Mouse (Mus musculus) spleen, adult 2 months (tissue): Measurements from ENCODE around the gene Unc45b. TPM values are rescaled to one million over a fixed set of nuclear protein-coding genes. Genes with fewer than 3 reads are reported as not detected.

Experiments used
- DNase-seq, 2 experiments: peaks; one replicate each; pipeline versions ENCODE4 v3.0.0 to v3.0.0-alpha.2; 2012 to 2021; ENCODE audit warnings: low spot score in 2 of 2, low read depth in 1 of 2
- H3K27ac ChIP-seq: fragments of 200-500 bp; 2 replicates; pipeline ENCODE4 v1.5.1; 2012; ENCODE audit warnings: low read length, inconsistent platforms; ENCODE audit not compliant: insufficient read depth
- H3K27me3 ChIP-seq: fragments of 200-500 bp; 2 replicates; pipeline ENCODE4 v1.6.1; 2012; ENCODE audit warnings: mild to moderate bottlenecking, moderate library complexity, low read length, inconsistent platforms; ENCODE audit not compliant: control insufficient read depth, insufficient read depth
- H3K36me3 ChIP-seq: fragments of 200-500 bp; 2 replicates; pipeline ENCODE4 v1.6.1; 2012; ENCODE audit warnings: mild to moderate bottlenecking, low read length, inconsistent platforms; ENCODE audit not compliant: control insufficient read depth, insufficient read depth
- H3K4me1 ChIP-seq: fragments of 200-500 bp; 2 replicates; pipeline ENCODE4 v1.6.1; 2011; ENCODE audit warnings: inconsistent platforms; ENCODE audit not compliant: control insufficient read depth, insufficient read depth, insufficient read length
- H3K4me3 ChIP-seq: fragments of 200-500 bp; 2 replicates; pipeline ENCODE4 v1.5.1; 2011; ENCODE audit warnings: mild to moderate bottlenecking, inconsistent platforms; ENCODE audit not compliant: insufficient read depth, insufficient read length; ENCODE audit errors: extremely low read depth
- CTCF ChIP-seq: fragments of 200-500 bp; IDR thresholded peaks from 2 replicates; pipeline ENCODE4 v1.5.1; 2011; ENCODE audit warnings: mild to moderate bottlenecking, inconsistent platforms; ENCODE audit not compliant: insufficient read depth, insufficient read length, insufficient replicate concordance; ENCODE audit errors: extremely low read depth
- POLR2A ChIP-seq: fragments of 200-500 bp; IDR thresholded peaks from 2 replicates; pipeline ENCODE4 v1.6.1; 2011; ENCODE audit warnings: low read depth, low read length, inconsistent platforms
- WGBS: fragments of 180-500 bp; shearing (Covaris S2); methylation state at CpG from one replicate; pipeline ENCODE4 v1.1.7; 2018; 5-methylcytosine and 5-hydroxymethylcytosine counted together
- polyA plus RNA-seq: library from polyadenylated mRNA; depleted of rRNA; stranded (reverse); fragments of >200 nt; gene quantifications from 2 replicates; pipeline ENCODE4 v1.2.3, GENCODE M21; 2012; rRNA removed

Unc45b gene
- polyA plus RNA-seq: 0.31 and 0.82 TPM in 2 replicates

- WGBS: 89% methylated on average over 4 of the region's 4 CpGs
- no peak within 1 kb of the TSS for H3K27ac ChIP-seq
- H3K27me3 ChIP-seq: no peaks in the 10 kb centered on the region
- DNase-seq: no peak
- peaks cover 3% of the 10 kb centered on the region; the same call in 1 of the 2 replicates for H3K4me1 ChIP-seq
- TF ChIP-seq CTCF: no peak
- TF ChIP-seq POLR2A: no peak
- H3K4me3 ChIP-seq: no peak within 1 kb of the TSS
- H3K36me3 ChIP-seq: peaks cover 6% of the 10 kb centered on the region
These were observed at the start of gene Unc45b for GRCm38 (mm10) chr11:82910250-82910649. Gene Unc45b, plus strand, starts transcription at chr11:82910550.

- DNase-seq: no peak
- Histone ChIP-seq H3K36me3 (0 out of 2 replicates have a peak, but pooled peaks cover 1% of the 10 kb centered on the region), H3K27ac (no peak overlapping the region), H3K4me3 (no peak overlapping the region), H3K27me3 (no peaks in the 10 kb centered on the region), H3K4me1 (no peaks in the 10 kb centered on the region)
- TF ChIP-seq CTCF: no peak
- TF ChIP-seq POLR2A: no peak
- WGBS: 36% methylated on average over 6 of the region's 6 CpGs
These were observed 49.6 kb upstream of the Unc45b start for GRCm38 (mm10) chr11:82860759-82861158.

- TF ChIP-seq CTCF: no peak
- no peak for TF ChIP-seq POLR2A
- no peak overlapping the region for H3K27ac ChIP-seq
- whole genome bisulfite sequencing: 76% methylated on average over 8 of the region's 8 CpGs
- H3K4me1 ChIP-seq: no peaks in the 10 kb centered on the region; the same call in 1 of the 2 replicates
- no peak overlapping the region for H3K4me3 ChIP-seq
- no peak for DNase-seq
- 0 out of 2 replicates have a peak, but pooled peaks cover 1% of the 10 kb centered on the region for H3K36me3 ChIP-seq
- no peaks in the 10 kb centered on the region for H3K27me3 ChIP-seq
These were observed 48.8 kb upstream of the Unc45b start for GRCm38 (mm10) chr11:82861558-82861957.

GRCm38 (mm10) chr11:82862638-82863037 lies 47.7 kb upstream of the Unc45b start:
- 83% methylated on average over 9 of the region's 9 CpGs for WGBS
- Histone ChIP-seq H3K4me1 (no peaks in the 10 kb centered on the region; the same call in 1 of the 2 replicates), H3K4me3 (no peak overlapping the region), H3K36me3 (0 out of 2 replicates have a peak, but pooled peaks cover 1% of the 10 kb centered on the region), H3K27ac (no peak overlapping the region), H3K27me3 (no peaks in the 10 kb centered on the region)
- no peak for DNase-seq
- TF ChIP-seq CTCF (no peak), POLR2A (no peak)

- no peaks in the 10 kb centered on the region; the same call in 1 of the 2 replicates for H3K4me1 ChIP-seq
- TF ChIP-seq CTCF: no peak
- TF ChIP-seq POLR2A: no peak
These were observed 47.3 kb upstream of the Unc45b start for GRCm38 (mm10) chr11:82863059-82863458.

GRCm38 (mm10) chr11:82863488-82863931 lies 46.8 kb upstream of the Unc45b start:
- WGBS: 81% methylated on average over 4 of the region's 4 CpGs
- Histone ChIP-seq H3K27ac (no peak overlapping the region), H3K27me3 (no peaks in the 10 kb centered on the region), H3K4me1 (no peaks in the 10 kb centered on the region; the same call in 1 of the 2 replicates), H3K4me3 (no peak overlapping the region), H3K36me3 (0 out of 2 replicates have a peak, but pooled peaks cover 1% of the 10 kb centered on the region)
- DNase-seq: no peak
- no peak for TF ChIP-seq POLR2A
- no peak for TF ChIP-seq CTCF

More at GRCm38 (mm10) chr11:82863059-82863458, 47.3 kb upstream of the Unc45b start:
- DNase-seq: no peak
- Histone ChIP-seq H3K27ac (no peak overlapping the region), H3K27me3 (no peaks in the 10 kb centered on the region), H3K4me3 (no peak overlapping the region), H3K36me3 (0 out of 2 replicates have a peak, but pooled peaks cover 1% of the 10 kb centered on the region)
- 93% methylated on average over 2 of the region's 2 CpGs for WGBS

GRCm38 (mm10) chr11:82865957-82866356 lies 44.4 kb upstream of the Unc45b start:
- Histone ChIP-seq H3K27me3 (no peaks in the 10 kb centered on the region), H3K27ac (no peak overlapping the region), H3K4me3 (no peak overlapping the region), H3K36me3 (0 out of 2 replicates have a peak, but pooled peaks cover 1% of the 10 kb centered on the region), H3K4me1 (peaks cover 5% of the 10 kb centered on the region)
- WGBS: 77% methylated on average over 10 of the region's 10 CpGs
- no peak for TF ChIP-seq CTCF
- no peak for TF ChIP-seq POLR2A
- DNase-seq: no peak
